Mouse (Mus musculus) adrenal gland (tissue): ENCODE data around the gene Mvb12b.

Experiments
- intact Hi-C: fragments of 180-260 bp; cut with DNase I; formaldehyde crosslinking; loops from one replicate; pipeline ENCODE4 v1.15.1; 2025

Mvb12b gene

GRCm38 (mm10) chr2:33886386-33887327 is 1.1 kb downstream of the Mvb12b start:
- intact Hi-C loops = no loop called here

DNA sequence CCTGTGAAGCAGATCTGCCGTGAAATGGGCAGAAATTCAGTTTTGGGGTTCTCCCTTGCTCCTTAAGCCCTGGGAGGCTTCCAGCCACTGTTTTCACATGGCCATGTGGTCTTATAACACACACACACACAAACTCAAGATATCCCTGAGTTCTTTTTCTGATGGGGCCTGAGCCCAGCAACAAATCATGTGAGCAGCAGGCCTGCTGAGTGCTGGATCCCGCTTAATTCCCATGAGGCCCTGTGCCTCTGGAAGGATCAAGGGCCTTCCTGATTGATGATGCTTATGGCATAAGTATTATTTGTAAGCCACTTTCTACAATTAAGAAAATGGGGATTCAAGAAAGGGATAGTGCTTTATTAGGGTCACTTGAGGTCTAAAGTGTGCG is 2.5 kb downstream of the Mvb12b start:
- intact Hi-C loops = no loop called here

GRCm38 (mm10) chr2:33884623-33885263 is 3.0 kb downstream of the Mvb12b start:
- intact Hi-C loops = no loop called here

DNA sequence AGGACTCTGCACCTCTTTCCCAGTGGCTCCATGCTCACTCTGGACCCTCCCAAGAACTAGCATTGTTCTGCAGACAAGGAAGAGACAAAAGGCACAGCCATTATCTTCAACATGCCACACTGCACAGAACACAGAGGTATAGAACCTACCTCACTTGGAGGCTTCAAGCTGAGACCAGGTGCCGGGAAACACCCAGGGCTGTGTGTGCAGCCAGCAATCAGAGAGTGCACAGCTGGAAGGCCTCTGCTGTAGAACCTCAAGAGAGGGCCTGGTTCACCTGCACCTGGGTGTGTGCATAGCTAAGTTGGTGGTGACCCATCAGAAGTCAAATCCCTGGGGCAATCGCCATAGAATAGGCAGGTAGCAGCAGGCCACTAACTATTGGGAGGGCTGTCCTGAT is 8.5 kb downstream of the Mvb12b start:
- intact Hi-C loops = no loop called here

DNA sequence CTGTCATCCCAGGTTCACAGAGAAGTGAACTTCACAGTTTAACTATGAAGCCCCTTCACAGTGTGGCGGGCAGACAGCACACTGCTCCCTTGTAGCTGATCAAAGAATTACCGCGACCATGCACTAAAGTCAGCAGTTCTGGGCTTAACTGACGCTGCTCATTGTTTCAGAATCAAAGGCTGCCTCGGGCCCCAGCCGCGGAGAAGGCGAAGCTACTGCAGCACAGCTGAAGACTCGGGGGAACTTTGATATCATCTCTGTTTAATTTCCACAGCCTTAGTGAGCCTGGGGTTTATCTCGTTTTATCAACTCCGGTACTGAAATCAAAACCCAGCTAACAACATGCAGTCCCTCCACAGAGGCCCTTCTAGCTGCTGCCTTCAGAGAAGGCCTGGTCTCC is 9.3 kb downstream of the Mvb12b start:
- intact Hi-C loops = no loop called here

DNA sequence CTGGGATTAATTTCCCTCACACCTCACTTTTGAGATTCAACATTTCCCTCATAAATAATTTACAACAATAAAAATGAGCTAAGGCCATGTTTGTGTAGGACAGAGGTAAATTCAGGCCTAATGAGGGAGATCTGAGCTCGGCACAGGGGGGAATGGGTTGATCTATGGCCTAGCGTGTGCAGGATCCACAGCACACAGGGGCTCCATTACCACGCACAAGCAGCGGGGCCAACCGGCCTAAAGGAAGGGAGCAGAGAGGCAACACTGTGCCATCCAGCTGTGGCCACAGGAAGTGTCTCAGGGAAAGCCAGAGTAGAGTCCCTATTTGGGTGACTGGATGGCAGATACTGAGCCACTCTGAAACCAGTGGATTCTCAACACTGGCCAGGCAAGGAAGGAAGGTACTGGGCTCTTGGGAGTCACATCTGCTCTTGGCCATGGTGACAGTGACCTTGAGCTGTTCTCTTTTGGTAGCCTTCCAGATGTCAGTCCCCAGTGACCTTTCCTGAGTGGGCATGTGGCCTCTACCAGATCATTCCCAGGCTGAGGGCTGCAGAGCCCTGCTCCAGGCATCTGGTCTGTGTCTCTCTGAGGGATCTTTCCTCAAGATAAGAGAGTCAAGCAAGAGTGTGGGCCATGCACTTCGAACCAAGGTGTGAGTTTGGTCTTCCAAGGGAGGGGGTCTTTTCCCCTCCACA is 9.9 kb downstream of the Mvb12b start:
- intact Hi-C loops = no loop called here

DNA sequence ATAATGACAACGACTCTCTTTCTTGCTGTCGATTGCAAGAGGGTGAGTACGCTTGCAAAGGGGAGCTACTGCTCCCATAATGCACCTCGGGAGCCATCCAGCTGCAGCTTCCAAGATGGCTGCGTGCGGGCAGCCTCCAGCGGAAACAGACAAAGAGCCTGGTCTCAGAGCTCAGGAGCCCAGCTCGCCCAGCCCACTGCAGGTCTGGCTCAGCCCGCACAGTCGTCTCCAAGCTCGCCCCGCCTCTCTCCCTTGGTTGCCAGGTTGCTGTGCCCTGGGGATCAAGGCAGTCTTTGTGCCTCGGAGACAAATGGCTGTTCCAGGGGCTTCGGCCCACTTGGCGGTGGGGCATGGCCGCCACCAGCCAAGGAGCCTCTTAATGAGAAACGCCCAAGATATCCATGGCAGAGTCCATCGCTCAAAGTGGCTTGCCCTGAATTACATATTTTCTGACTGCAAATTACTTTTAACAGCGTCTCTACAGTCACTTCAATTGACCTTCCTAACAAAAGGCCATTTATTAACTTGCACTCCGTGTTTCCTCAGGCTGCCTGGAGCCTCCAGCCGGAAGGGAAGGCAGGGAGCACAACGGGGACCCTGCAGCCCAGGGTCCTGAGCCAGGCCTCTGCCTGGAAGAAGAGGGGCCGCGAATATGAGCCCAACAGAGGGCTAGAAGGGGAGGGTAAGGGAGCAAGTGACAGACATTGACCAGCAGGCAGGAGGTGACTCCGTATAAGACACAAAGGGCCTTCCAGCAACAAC is 11.0 kb downstream of the Mvb12b start:
- intact Hi-C loops = no loop called here

- intact Hi-C loops = no loop called here
Observed at GRCm38 (mm10) chr2:33875594-33875993, 12.2 kb downstream of the Mvb12b start.

GRCm38 (mm10) chr2:33874856-33875576 is 12.7 kb downstream of the Mvb12b start:
- intact Hi-C loops = no loop called here

GRCm38 (mm10) chr2:33874367-33874766 is 13.4 kb downstream of the Mvb12b start:
- intact Hi-C loops = no loop called here

GRCm38 (mm10) chr2:33873501-33873900 is 14.2 kb downstream of the Mvb12b start:
- intact Hi-C loops = no loop called here

DNA sequence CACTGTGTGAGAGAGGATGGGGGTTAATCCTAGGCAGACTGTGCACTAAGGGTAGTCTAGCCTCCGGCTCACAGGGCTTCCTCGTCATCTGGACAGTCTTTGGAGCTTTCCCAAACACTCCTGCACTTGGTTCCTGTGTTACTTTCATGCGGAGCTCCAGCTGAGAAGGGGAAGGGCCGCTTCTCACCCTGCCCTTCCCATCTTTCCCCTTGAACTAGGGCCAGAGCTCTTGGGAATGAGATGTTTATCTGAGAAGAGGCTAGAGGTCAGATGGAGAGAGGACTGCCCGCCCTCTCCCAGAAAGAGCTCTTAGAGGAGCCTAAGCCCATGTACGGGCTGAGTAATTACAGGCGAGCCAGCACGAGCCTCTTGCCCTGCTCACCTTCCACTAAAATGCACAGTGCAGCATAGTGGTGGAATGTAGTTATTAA is 14.9 kb downstream of the Mvb12b start:
- intact Hi-C loops = no loop called here

GRCm38 (mm10) chr2:33871181-33871520 is 16.6 kb downstream of the Mvb12b start:
- intact Hi-C loops = no loop called here

DNA sequence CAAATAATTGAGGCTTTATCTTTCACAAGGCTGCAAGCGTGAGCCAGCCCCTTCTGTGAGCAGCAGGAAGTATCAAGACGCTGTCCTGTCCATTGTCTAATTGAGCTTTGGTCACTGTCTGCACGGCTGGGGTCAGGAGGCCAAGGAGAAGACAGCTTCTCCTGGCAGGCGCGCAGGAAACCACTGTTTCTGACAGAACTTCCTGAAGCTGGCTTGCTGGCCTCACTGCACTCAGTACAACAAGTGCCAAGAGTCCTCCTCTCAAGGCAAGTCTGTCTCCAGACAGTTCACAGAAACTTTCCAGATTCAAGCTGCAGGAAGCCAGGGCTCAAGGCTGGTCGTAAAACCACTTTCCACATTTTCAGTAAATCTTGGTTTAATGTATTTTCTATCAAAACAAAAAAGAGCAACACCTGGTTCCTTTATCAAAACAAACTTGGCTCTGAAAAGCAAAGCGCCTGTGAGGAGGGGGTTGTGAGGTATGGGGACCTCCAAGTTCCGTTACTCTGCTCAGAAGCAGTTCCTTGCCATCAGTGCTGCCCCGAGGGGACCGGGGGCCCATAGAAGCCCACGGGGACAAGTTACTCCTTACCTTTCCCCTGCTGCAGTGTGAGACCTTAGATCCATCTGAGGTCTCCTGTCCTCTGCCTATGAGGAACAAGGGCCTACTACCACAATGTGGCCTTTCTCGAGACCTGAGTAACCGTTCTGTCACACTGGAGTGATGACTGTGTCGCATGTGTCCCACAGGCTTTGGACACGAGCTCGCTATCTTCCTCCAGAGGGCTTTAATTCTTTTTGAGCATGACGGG is 17.2 kb downstream of the Mvb12b start:
- intact Hi-C loops = no loop called here

- intact Hi-C loops = no loop called here
Observed at GRCm38 (mm10) chr2:33869689-33870343, 17.9 kb downstream of the Mvb12b start.

GRCm38 (mm10) chr2:33868996-33869688 is 18.6 kb downstream of the Mvb12b start:
- intact Hi-C loops = no loop called here

DNA sequence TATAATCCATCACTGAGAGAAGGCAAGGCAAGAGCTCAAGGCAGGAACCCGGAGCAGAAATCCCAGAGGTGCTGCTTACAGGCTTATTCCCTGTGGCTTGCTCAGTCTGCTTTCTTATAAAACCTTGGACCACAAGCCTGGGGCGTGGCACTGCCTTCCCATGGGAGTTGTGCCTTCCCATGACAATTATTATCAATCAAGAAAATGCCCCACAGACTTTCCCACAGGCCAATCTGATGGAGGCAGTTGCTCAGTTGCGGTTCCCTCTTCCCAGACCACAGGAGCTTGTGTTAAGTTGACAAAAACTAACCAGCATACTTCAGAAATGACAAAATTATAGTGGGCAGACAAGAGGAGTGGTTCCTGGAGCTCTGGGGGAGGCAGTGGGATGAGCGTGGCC is 19.4 kb downstream of the Mvb12b start:
- intact Hi-C loops = no loop called here

DNA sequence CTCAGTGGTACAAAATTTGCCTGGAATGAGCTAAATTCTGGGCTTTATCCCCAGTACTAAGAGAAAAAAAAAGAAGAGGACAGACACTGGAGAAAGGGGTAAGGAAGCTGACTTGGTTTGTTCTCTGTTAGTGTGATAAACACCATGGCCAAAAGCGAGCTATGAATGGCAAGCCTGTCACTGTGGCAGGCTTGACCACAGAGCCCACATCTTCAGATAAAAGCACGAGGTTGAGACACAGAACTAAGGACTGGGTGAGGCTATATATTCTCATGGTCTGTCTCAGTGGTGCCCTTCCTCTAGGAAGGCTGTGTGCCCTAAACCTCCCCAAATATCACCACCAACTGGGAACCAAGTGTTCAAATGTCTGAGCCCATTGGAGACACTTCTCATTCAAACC is 31.0 kb downstream of the Mvb12b start:
- intact Hi-C loops = no loop called here
